Mouse (Mus musculus) retina, postnatal 1 day (tissue): ENCODE measurements at regions not wholly inside any gene's neighbourhood (a gene's known extent, or its start where the extent isn't known, plus 50 kb on each side); places are given as distances from the start of the nearest gene placed in this dataset.

Experiments
- DNase-seq: peaks from one replicate; pipeline ENCODE4 v3.0.0-alpha.2; 2012

DNA sequence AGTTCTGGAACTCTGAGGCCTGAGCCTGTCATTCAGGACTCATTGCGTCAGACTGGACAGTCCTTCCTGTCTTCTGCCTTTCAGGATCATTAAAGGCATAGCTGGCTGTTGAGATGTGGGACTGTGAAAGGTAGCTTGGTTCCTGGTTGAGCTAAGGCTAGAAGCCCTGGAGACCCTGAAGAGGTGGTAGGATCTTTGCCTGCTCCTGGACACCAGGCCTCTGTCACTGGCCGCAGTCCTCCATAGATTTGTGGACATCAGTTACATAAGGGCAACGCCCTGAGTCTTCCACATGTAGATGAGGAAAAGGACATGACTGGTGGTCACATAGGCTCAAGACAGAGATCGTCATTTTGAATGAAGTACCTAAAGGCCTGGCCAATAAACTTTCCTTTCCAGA, 127.9 kb downstream of the Opa1 start:
- DNase-seq, result no peak

DNA sequence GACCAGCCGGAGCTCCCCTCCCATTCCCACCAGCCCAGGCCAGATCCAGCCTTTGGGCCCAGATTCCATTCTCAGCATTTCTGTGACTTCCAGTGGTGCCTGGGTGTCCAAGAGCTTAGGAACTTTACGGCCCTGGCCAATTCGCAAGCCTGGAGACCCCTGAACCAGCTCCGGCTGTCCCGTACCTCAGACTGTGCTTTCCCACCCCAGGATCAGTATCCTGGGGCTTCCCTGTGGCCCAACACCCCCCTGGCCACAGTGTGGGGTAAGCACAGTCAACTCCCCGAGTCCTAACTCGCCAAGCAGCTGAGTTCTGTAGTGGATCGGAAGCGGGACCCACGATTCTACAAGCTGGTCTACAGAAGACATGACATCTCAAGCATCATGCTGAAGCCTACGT, 128.5 kb downstream of the Opa1 start:
- DNase-seq, result no peak

GRCm38 (mm10) chr16:29709072-29709471, 129.9 kb downstream of the Opa1 start:
- no peak for DNase-seq

DNA sequence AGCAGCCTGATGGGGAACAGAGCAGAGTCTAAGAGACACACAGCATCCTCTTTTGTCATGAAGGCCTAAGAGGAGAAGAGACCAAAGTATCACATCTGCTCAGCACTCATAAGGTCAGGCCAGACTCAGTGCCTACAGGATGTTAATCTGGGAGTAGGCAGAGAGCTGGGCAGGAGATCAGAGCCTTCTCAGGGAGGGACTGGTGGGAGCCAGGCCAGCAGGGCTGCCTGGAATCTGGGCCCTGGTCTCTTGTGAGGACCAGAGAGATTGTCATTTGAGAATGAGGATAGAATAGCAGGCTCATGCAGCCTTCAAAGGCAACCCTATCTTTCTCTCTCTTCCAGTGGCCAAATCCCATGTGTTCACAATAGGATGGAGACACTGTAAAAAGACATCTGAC, 132.3 kb downstream of the Opa1 start:
- DNase-seq, result no peak

DNA sequence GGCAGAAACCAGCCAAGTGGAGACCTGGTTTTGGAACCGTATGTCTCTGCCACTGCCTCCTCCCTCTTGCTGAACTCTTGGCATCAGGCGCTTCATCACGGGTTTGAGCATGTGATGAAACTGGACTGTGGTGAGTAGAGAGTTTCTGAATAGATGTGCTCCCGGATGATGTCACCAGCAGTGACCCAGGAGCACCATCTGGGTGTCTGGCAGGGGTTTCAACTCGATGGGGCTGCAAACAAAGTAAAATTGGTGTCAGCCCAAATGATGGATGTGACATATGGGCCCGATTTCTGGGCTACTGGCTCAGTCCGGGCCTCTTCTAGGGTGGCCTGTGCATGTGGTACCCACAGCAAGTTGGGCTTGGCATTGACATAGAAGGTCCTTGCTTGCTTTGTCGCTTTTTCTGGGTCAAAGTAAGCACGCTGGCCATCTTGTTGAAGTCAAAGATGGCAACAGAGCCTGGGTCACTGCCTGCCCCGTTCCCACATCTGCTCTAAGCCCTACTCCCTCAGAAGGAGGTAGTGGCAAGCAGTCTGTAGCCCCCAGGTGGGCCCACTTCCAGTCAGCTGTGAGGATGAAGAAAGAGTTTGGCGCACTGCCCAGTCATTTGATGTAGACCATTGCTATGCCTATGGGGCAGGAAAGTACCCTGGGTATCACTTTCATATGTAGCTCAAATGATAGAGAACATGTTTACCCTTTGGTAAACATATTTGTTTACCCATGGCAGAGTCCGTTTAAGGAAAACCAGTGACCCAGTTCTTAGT, 133.0 kb downstream of the Opa1 start:
- peak; percentile 44 for DNase-seq

- DNase-seq, result no peak
Observed at GRCm38 (mm10) chr16:29714612-29715127, 135.5 kb downstream of the Opa1 start.

DNA sequence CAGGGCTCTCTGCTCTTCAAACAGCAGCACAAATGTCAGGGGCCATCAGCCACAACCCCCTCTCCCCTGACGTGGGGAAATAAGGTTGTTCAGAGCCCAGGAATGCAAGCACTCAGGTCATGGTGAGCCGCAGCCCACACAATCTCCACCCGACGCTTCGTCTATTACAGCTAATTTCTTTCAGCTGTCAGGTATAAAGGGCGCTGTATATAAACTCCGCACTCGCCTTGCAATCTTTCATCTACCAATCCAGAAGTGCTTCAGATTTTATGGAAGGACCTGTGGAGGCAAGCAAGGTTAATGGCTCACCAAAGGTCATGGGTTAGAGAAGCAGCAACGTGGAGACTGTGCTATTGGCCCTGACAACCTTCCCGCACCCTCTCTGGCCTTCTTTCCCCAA, 139.8 kb downstream of the Opa1 start:
- DNase-seq, result no peak

- DNase-seq, result peak; percentile 96
Observed at GRCm38 (mm10) chr16:29719571-29720451, 140.7 kb downstream of the Opa1 start.

- peak; percentile 36 for DNase-seq
Observed at GRCm38 (mm10) chr16:29725153-29725552, 146.0 kb downstream of the Opa1 start.

DNA sequence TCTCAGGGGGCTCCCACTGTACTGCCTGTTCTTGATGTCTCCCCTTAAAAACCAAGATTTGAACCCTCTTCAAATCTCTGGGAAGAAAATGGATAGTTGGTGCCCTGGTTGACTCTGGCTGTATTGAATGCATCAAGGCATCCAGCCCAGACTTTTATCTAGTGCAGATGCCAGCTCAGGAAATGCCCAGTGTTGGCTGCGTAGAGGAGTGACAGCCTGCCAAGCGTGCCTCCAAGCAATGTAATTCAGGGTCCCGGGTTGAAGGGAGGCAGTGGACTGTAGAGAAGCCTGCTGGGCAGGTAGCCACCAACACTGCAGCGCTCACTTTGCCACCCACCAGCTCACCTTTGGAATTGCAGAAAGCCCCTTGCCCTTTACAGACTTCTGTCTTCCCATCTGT, 146.4 kb downstream of the Opa1 start:
- DNase-seq, result no peak

DNA sequence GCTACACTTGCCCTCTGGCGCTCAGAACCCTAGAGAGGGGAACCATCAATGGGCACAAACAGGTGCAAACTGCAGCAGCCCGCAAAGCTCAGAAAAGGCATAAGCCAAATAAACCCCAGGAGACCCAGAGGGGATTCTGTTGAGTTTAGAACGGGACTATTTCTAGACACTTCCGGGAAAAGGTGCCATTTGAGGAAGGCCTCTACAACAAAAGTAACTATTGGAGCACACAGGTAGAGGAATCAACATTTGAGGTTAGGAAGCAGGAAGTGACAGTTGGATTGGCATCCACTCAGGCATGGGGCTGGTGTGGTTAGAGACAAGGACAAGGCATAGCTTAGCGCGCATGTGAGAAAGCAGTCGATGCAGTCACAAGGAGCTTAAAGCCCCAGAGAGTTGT, 148.3 kb downstream of the Opa1 start:
- no peak for DNase-seq

DNA sequence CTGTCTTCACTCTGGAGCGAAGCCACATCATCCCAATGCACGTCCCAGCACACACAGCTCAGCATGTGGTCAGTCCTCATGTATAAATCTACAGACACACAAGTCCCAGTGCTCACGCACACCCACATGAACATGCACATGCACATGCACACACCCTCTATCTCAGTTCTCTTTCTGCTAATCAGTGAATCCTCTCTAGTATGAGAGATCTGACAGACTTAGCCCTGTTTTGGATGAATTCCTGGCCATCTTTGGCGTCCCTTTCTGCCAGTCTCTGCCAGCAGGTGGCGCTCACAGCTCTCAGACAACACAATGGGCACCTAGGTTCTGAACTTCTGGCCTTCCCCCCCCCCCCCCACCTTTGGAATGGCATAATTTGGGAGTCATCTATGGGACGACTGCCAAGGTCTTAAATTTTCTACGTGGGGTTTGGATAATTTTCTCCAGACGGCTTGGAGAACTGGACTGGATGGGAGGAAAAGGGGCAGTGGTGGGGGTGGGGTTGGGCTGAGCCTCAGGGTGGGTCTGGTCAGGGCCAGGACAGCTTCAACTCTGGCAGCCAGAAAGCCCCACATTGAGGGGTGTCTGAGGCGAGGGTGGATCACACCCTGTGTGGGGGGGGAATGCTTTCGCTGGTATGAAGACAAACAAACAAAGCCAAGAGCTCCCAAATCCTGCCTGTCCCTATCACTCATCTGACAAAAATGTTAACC, 149.8 kb downstream of the Opa1 start:
- peak; percentile 83 for DNase-seq

DNA sequence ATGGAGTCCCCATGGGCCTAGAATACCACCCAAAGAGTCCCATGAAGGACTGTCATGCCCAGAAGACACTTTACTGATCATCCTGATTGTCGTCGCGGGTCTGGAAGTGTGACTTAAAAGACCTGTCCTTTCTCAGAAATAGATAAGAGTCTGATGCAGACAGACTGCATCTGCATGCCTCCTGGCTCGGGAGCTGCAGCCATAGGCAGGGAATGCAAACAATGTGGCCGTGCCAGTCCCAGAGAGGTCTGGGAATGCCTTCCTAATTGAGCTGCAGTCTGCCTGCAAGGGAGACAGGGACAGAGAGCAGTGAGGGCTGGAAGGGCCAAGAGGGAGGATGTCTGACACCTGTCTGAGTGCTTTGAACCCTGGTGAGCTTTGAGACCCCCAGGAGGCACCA, 150.9 kb downstream of the Opa1 start:
- no peak for DNase-seq

GRCm38 (mm10) chr16:29732889-29733288, 153.8 kb downstream of the Opa1 start:
- DNase-seq, result no peak

DNA sequence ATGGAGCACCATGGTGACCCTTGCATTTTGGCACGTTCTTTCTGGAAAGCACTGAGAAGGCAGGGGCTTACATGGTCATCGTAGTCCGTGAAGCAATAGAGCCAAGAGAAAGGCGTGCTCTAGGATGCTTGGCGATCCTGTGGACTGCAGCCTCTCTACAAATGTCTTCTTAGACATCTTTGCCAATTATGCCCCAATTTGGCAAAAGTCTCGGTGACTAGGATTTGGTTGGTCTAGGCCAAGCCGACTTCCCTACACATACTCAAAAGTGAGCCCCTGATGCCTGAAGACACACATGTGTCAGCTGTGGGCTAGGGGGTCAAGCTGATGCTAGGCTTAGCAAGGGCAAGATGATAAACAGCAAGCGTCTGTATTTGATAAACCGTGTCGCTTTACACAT, 154.7 kb downstream of the Opa1 start:
- no peak for DNase-seq

DNA sequence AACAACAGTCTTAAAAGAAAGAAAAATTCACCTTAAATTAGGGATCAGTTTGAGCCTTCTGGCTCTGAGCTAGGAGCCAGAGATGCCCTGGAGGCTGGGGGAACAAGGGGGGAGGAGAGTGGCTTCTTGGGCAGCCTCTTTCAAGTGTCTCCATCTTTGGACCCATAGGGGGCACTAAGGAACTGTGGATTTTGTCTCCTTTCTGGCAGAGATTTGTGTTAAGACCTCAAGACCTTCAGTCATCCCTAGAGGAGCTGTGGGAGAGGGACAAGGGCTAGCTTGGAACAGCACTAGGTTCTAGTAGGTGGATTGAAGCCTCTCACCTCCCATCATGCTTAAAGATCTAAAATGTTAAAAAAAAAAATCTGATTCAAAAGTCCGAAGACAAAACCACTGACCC, 155.2 kb downstream of the Opa1 start:
- DNase-seq, result peak; percentile 90

DNA sequence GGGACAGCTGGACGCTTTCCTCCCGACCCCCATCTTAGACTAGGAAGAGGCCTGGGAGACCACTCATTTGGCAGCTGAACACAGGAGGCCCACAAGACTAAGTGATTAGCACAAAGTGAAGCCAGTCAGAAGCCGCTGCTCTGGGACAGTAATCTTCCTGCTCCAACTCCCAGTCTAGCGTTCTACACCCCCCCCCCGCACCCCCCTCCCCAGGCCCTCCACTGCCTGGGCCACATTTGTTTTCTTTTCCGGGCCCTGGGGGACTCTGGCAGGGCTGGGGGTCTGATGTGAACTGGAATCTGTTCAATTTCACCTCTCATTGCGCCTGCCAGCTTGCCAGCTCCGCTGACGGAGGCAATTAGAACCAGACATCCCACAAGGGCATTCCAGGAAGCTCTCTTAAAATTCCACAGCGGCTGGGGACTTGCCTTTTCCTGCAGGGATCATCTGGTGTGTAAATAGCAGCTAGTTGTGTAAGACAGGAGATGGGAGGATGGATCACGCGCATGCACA, 155.7 kb downstream of the Opa1 start:
- DNase-seq, result peak; percentile 78

DNA sequence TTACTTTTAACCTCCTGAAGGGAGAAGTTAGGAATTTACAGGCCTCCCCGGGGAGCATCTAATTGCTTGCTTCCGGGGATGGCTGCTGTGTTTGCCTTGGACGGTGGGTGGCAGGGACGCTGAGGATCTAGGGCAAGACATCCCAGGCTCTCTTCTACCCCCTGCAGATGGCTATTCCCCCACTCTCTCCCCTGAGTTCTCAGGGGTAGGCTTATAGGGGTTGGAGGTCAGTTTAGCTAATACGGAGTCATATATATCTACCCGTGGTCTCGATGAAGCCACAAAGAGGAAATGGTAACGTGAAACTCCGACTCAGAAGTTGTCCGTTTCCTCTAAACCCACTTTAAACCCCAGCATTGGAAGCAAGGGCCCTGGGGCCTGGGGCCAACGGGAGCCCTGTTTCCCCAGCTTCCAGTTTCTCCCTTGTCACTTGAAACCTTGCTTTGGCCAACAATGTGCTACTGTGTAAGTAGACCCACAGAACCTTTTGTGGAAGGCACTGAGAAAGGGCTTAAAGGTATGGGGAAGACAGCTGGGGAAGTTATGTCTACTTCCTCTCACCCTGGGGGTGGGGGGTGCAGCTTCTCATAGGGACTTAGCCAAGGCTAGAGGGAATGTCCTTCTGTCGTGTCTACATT, 156.4 kb downstream of the Opa1 start:
- peak; percentile 60 for DNase-seq

GRCm38 (mm10) chr16:29736211-29736610, 157.1 kb downstream of the Opa1 start:
- DNase-seq, result no peak

DNA sequence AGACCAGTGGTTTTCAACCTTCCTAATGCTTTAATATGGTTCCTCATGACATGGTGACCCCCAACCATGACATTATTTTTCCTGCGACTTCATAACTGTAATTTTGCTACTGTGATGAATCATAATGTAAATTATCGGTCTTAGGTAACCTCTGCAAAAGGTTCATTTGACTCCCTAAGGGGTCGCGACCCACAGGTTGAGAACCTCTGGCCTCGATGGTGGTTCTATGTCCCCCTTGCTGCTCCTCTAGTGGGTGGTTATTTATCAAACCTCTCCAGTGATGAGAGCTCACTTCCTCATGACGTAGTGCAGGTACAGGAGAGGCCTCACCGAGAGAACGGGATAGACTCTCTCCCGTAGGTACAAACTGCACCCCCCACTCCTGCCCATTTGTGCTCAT, 158.9 kb downstream of the Opa1 start:
- no peak for DNase-seq

- peak; percentile 44 for DNase-seq
Observed at GRCm38 (mm10) chr16:29742497-29743230, 163.5 kb downstream of the Opa1 start.

DNA sequence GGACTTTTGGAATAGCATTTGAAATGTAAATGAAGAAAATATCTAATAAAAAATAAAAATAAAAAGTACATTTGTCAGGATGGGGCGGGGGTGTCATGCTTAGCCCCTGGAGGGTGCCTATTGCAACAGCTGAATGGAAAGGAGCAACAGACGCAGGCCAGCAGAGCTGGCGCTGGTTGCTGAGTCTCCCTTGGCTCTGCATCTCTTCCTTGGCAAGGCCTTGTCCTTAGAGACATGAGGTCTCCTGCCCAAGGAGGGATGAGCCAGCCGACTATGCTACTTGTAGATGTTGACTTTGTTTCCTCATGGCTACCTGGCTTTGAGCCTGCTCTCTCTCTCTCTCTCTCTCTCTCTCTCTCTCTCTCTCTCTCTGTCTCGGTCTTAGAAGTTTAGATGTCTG, 166.4 kb downstream of the Opa1 start:
- DNase-seq, result no peak
